Mouse (Mus musculus) left cerebral cortex, adult 11 months (tissue): Measurements from ENCODE around the gene Unc50.

Experiments
- DNase-seq: peaks from one replicate; pipeline ENCODE4 v3.0.0; 2022; ENCODE audit warnings: low spot score

The Unc50 gene

GRCm38 (mm10) chr1:37488531-37488930, 58.6 kb downstream of the Unc50 start:
- no peak for DNase-seq
